Mouse (Mus musculus): ENCODE data around the gene Arhgef3. TPM values are rescaled to one million over a fixed set of nuclear protein-coding genes. Genes with fewer than 3 reads are reported as not detected.
"Not testable (repeated sequence)": the region's sequence is repeated elsewhere in the genome, so short reads cannot be mapped to it uniquely, and the experiment has no call there.

The Arhgef3 gene
- polyA plus RNA-seq, 1 experiment from 2014 or later = 9.0 TPM

DNA sequence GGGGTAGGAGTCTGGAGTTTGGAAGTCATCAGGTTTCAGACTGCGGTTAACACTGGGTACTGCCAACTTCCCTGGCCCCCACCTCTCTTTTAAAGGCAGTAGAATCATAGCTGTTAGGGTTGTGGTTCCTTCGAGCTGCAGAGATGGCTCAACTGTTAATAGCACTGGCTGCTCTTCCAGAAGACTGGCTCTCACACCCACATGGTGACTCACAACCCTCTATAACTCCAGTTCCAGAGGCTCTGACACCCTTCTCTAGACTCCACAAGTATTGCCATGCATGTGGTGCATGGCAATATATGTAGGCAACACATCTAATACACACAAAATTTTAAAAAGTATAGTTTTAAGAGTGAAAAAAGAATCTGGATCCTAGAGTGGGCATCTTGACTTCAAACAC, 128.1 kb downstream of the Arhgef3 start:
- ATAC-seq (ENCODE audit: insufficient read depth) (no peak), DNase-seq (no peak)
- Histone ChIP-seq H3K4me1 (ENCODE audit: insufficient read depth) (0 out of 2 replicates have a peak, but pooled peaks cover 3% of the 10 kb centered on the region), H3K9ac (no peak overlapping the region), H3K27ac (ENCODE audit: low read depth) (no peak overlapping the region), H3K36me3 (ENCODE audit: insufficient read depth) (no peaks in the 10 kb centered on the region), H3K27me3 (ENCODE audit: insufficient read depth, low read length) (no peaks in the 10 kb centered on the region), H3K4me3 (ENCODE audit: low read depth, low read length) (no peak overlapping the region), H3K9me3 (ENCODE audit: low read depth, low read length) (no peaks in the 10 kb centered on the region), H3K4me2 (no peak overlapping the region)
- no peak for TF ChIP-seq CTCF (IDR thresholded peaks at IDR 0.05; ENCODE audit: low read depth)
- WGBS = 89% methylated on average over 2 of the region's 2 CpGs

DNA sequence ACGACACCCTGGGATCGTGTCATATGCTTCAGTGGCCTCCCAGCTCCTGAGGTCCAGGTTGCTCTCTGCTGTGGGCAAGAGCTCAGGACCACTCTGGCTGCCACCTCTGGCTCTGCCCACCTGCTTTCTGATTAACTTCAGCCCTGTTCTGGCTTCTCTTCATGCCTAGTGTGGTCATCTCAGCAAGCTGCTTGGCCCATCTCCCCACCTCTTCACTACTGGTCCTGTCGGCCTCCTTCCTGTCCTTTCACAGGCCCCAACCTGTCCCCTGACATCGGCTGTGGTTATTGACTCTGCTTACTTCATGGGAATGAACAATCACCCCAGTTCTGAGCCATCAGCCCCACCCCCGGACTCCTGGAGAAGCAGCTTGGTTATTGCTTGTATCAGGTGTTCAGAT, 128.9 kb downstream of the Arhgef3 start:
- H3K4me1 ChIP-seq (ENCODE audit: insufficient read depth) = no peaks in the 10 kb centered on the region
- no peaks in the 10 kb centered on the region for H3K9me3 ChIP-seq (ENCODE audit: low read depth, low read length)
- H3K9ac ChIP-seq = no peak overlapping the region; the same call in 1 of the 2 replicates
- H3K27ac ChIP-seq (ENCODE audit: low read depth) = no peak overlapping the region
- no peak for DNase-seq
- H3K4me2 ChIP-seq = no peak overlapping the region
- no peaks in the 10 kb centered on the region for H3K27me3 ChIP-seq (ENCODE audit: insufficient read depth, low read length)
- H3K36me3 ChIP-seq (ENCODE audit: insufficient read depth) = no peaks in the 10 kb centered on the region
- WGBS = 75% methylated on average over 5 of the region's 5 CpGs
- ATAC-seq (ENCODE audit: insufficient read depth) = no peak
- TF ChIP-seq CTCF (IDR thresholded peaks at IDR 0.05; ENCODE audit: low read depth) = no peak
- H3K4me3 ChIP-seq (ENCODE audit: low read depth, low read length) = no peak overlapping the region

DNA sequence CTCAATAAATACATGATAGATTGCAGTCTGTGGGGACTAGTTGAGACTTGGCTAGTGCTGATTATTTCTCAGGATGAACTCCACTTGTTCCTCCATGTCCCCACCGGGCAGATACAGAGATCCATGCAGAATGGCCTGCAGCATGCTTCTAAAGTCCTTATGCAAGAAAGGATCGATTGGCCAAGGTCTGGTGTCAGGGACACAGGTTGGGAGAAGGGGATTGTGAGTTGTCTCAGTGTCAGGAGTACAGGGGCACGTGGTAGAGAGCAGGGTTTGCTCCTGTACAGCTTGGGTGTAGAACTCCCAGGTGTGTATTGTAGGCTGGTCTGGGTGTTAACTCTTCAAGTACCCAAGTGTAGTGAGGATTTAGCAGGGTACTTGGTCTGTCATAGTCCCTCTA, 130.2 kb downstream of the Arhgef3 start:
- Histone ChIP-seq H3K9me3 (ENCODE audit: low read depth, low read length) (no peaks in the 10 kb centered on the region), H3K4me3 (ENCODE audit: low read depth, low read length) (no peak overlapping the region), H3K27ac (ENCODE audit: low read depth) (no peak overlapping the region), H3K4me2 (no peak overlapping the region), H3K27me3 (ENCODE audit: insufficient read depth, low read length) (no peaks in the 10 kb centered on the region), H3K9ac (no peak overlapping the region), H3K4me1 (ENCODE audit: insufficient read depth) (no peaks in the 10 kb centered on the region), H3K36me3 (ENCODE audit: insufficient read depth) (no peaks in the 10 kb centered on the region)
- DNase-seq (no peak), ATAC-seq (ENCODE audit: insufficient read depth) (no peak)
- 60% methylated on average over 3 of the region's 3 CpGs for WGBS
- no peak for TF ChIP-seq CTCF (IDR thresholded peaks at IDR 0.05; ENCODE audit: low read depth)

- H3K4me2 ChIP-seq = no peak overlapping the region
- H3K27ac ChIP-seq (ENCODE audit: low read depth) = no peak overlapping the region
- no peaks in the 10 kb centered on the region for H3K4me1 ChIP-seq (ENCODE audit: insufficient read depth)
- no peak overlapping the region for H3K4me3 ChIP-seq (ENCODE audit: low read depth, low read length)
- no peak for TF ChIP-seq CTCF (IDR thresholded peaks at IDR 0.05; ENCODE audit: low read depth)
- no peak overlapping the region for H3K9ac ChIP-seq
- DNase-seq = no peak
- H3K36me3 ChIP-seq (ENCODE audit: insufficient read depth) = no peaks in the 10 kb centered on the region
- 74% methylated on average over 5 of the region's 5 CpGs for WGBS
- no peaks in the 10 kb centered on the region for H3K9me3 ChIP-seq (ENCODE audit: low read depth, low read length)
- H3K27me3 ChIP-seq (ENCODE audit: insufficient read depth, low read length) = no peaks in the 10 kb centered on the region
- no peak for ATAC-seq (ENCODE audit: insufficient read depth)
Measured at GRCm38 (mm10) chr14:27246424-27246823, 131.7 kb downstream of the Arhgef3 start.

DNA sequence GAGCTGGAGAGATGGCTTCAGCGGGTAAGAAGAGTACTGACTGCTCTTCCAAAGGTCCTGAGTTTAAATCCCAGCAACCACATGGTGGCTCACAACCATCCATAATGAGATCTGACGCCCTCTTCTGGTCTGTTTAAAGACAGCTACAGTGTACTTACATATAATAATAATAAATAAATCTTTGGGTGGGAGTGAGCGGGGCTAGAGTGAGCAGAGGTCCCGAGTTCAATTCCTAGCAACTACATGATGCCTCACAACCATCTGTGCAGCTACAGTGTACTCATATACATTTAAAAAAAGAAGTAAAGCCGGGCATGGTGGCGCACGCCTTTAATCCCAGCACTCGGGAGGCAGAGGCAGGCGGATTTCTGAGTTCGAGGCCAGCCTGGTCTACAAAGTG, 132.2 kb downstream of the Arhgef3 start:
- H3K36me3 ChIP-seq (ENCODE audit: insufficient read depth); H3K27ac ChIP-seq (ENCODE audit: low read depth); ATAC-seq (ENCODE audit: insufficient read depth); H3K27me3 ChIP-seq (ENCODE audit: insufficient read depth, low read length); H3K4me2 ChIP-seq; DNase-seq; H3K9me3 ChIP-seq (ENCODE audit: low read depth, low read length); H3K9ac ChIP-seq; H3K4me3 ChIP-seq (ENCODE audit: low read depth, low read length); H3K4me1 ChIP-seq (ENCODE audit: insufficient read depth): not testable (repeated sequence)
- 89% methylated on average over 10 of the region's 10 CpGs for WGBS

GRCm38 (mm10) chr14:27249121-27249520, 134.4 kb downstream of the Arhgef3 start:
- 84% methylated on average over 1 of the region's 1 CpGs for WGBS
- no peak overlapping the region for H3K27ac ChIP-seq (ENCODE audit: low read depth)
- no peaks in the 10 kb centered on the region for H3K27me3 ChIP-seq (ENCODE audit: insufficient read depth, low read length)

GRCm38 (mm10) chr14:27250281-27250789, 135.6 kb downstream of the Arhgef3 start:
- Histone ChIP-seq H3K4me1 (ENCODE audit: insufficient read depth) (no peaks in the 10 kb centered on the region), H3K27ac (ENCODE audit: low read depth) (no peak overlapping the region), H3K9ac (no peak overlapping the region), H3K27me3 (ENCODE audit: insufficient read depth, low read length) (no peaks in the 10 kb centered on the region), H3K36me3 (ENCODE audit: insufficient read depth) (no peaks in the 10 kb centered on the region), H3K4me2 (no peak overlapping the region), H3K4me3 (ENCODE audit: low read depth, low read length) (no peak overlapping the region), H3K9me3 (ENCODE audit: low read depth, low read length) (no peaks in the 10 kb centered on the region)
- no peak for TF ChIP-seq CTCF (IDR thresholded peaks at IDR 0.05; ENCODE audit: low read depth)
- 69% methylated on average over 7 of the region's 7 CpGs for WGBS
- ATAC-seq (ENCODE audit: insufficient read depth) (no peak), DNase-seq (no peak)

More at GRCm38 (mm10) chr14:27249121-27249520, 134.4 kb downstream of the Arhgef3 start:
- Histone ChIP-seq H3K36me3 (ENCODE audit: insufficient read depth) (no peaks in the 10 kb centered on the region), H3K4me2 (no peak overlapping the region), H3K4me3 (ENCODE audit: low read depth, low read length) (no peak overlapping the region), H3K9me3 (ENCODE audit: low read depth, low read length) (no peaks in the 10 kb centered on the region), H3K9ac (no peak overlapping the region), H3K4me1 (ENCODE audit: insufficient read depth) (no peaks in the 10 kb centered on the region)
- ATAC-seq (ENCODE audit: insufficient read depth) = no peak
- TF ChIP-seq CTCF (IDR thresholded peaks at IDR 0.05; ENCODE audit: low read depth) = no peak
- DNase-seq = no peak

DNA sequence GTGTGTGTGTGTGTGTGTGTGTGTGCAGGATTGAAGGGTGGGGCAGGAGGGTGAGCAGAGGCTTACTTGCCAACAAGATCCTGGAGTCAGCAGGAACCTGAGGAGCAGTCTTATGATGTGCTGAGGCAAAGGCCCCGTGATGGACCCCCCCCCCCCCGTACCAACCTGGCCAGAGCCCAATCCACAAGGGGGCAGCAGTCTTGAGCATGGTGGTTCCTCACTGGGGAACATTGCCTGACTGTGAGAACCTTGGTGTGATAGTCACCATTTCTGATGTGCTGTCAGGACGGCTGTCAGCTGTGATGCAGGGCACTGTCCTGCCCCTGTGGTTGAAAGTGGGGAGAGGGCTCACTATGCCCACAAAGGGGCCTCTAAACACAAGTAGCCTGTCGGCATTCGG, 138.7 kb downstream of the Arhgef3 start:
- Histone ChIP-seq H3K9me3 (ENCODE audit: low read depth, low read length) (no peaks in the 10 kb centered on the region), H3K9ac (no peak overlapping the region), H3K4me3 (ENCODE audit: low read depth, low read length) (no peak overlapping the region), H3K27me3 (ENCODE audit: insufficient read depth, low read length) (no peaks in the 10 kb centered on the region), H3K27ac (ENCODE audit: low read depth) (no peak overlapping the region), H3K4me2 (no peak overlapping the region), H3K4me1 (ENCODE audit: insufficient read depth) (no peaks in the 10 kb centered on the region), H3K36me3 (ENCODE audit: insufficient read depth) (no peaks in the 10 kb centered on the region)
- no peak for ATAC-seq (ENCODE audit: insufficient read depth)
- WGBS = 79% methylated on average over 5 of the region's 5 CpGs
- 0 out of 2 replicates have a peak, but pooled peaks have one; percentile 13 for TF ChIP-seq CTCF (IDR thresholded peaks at IDR 0.05; ENCODE audit: low read depth)
- DNase-seq = no peak
